ENCODE assay signal across 14 mouse cellular contexts in the genomic region with DNA sequence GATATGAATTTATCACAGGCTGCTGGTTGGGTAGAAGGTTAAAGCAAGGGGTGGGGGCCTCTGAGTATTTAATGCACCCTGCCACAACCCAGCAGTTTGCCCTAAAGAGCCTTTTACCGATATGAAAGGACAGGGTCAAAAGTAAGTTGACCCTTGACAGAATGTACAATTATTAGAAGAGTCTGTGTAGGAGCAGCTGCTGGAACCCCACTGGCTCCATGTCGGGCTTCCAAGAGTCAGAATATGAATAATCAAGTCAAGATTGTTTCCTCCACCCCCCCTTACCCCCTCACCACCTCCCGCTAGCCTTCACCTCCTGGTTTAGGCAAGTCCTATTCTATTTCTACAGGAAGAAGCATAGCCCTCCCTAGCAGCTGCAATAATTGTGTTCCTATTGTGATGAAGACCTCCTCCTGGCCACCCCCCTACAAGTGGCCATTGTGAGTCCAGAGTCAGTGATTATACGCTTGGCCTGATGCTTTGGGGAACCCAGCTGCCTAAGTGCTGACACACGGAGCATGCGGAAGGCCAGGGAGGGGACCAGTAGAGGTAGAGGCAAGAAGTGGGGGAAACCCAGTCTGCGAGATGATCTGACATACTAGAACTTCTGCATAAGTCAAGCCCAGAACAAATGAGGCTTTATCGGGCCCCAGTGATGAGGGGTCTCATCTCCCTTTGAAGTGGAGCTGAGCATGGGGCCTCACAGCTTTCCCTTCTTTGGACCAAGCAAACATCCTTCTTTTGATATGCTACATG.
DNase-seq lines count a peak whose midpoint lies in the region; ATAC-seq lines count a peak whose summit lies in the region.
"Had no signal": no experiment of that assay in that cellular context is flagged by ENCODE, and none has a peak within 500 bp of the region (broad histone marks: within the 10 kb centered on the region; RNA-seq: fewer than 3 reads in every experiment).

No protein-coding gene starts in this region.

- WGBS in forebrain, embryonic 15.5 days: 7% methylated on average over 8 of the region's 8 CpGs
- WGBS in midbrain, embryonic 12.5 days: 9% methylated on average over 8 of the region's 8 CpGs

- H3K4me2 ChIP-seq in forebrain, embryonic 15.5 days (replicated peaks): no peak overlapping the region
- peak overlapping the region; percentile 9; the same call in 1 of the 2 replicates for H3K4me2 ChIP-seq in midbrain, embryonic 12.5 days (replicated peaks)

- H3K4me1 ChIP-seq in forebrain, embryonic 15.5 days: peaks cover 11% of the 10 kb centered on the region
- H3K4me1 ChIP-seq in midbrain, embryonic 12.5 days: peaks cover 21% of the 10 kb centered on the region
- H3K4me1 ChIP-seq: heart, embryonic 10.5 days had no signal

- H3K27ac ChIP-seq in forebrain, embryonic 15.5 days (replicated peaks): no peak overlapping the region
- peak overlapping the region; percentile 42 for H3K27ac ChIP-seq in midbrain, embryonic 12.5 days (replicated peaks)
- H3K27ac ChIP-seq: heart, embryonic 10.5 days; liver, embryonic 14.5 days had no signal

- no peaks in the 10 kb centered on the region for H3K27me3 ChIP-seq in forebrain, embryonic 15.5 days
- peaks cover 54% of the 10 kb centered on the region for H3K27me3 ChIP-seq in midbrain, embryonic 12.5 days
- H3K27me3 ChIP-seq: Patski had no signal

- no peaks in the 10 kb centered on the region for H3K9me3 ChIP-seq in forebrain, embryonic 15.5 days
- no peaks in the 10 kb centered on the region for H3K9me3 ChIP-seq in midbrain, embryonic 12.5 days
- H3K9me3 ChIP-seq: heart, embryonic 10.5 days had no signal

- peak; percentile 14 to 35 for DNase-seq in layer of hippocampus, postnatal 14 days (ENCODE audit: low spot score in 2 of 2)
- no peak for DNase-seq in layer of hippocampus, adult 9-10 months (ENCODE audit: low spot score)
- peak; percentile 9 for DNase-seq in retina, postnatal 7 days (ENCODE audit: low read depth, low spot score)
- DNase-seq in urinary bladder, postnatal 14 days (ENCODE audit: low spot score): no peak
- DNase-seq in adrenal gland, adult 8-10 months: no peak
- DNase-seq: adrenal gland, postnatal 36 days; right cerebral cortex, adult 18-20 months; thymus, postnatal 25 days had no signal

- H3K4me3 ChIP-seq in forebrain, embryonic 15.5 days: no peak overlapping the region
- H3K4me3 ChIP-seq in midbrain, embryonic 12.5 days: no peak overlapping the region
- H3K4me3 ChIP-seq: heart, embryonic 10.5 days had no signal

- peak; percentile 83 for ATAC-seq in forebrain, embryonic 15.5 days (replicated peaks)
- ATAC-seq in midbrain, embryonic 12.5 days (ENCODE audit: low FRiP score, low read depth): peak; percentile 92
- ATAC-seq in megakaryocyte-erythroid progenitor cell, adult 5-6 weeks (replicated peaks; ENCODE audit: low FRiP score, low TSS enrichment, poor library complexity, severe bottlenecking): no peak
- ATAC-seq: Patski had no signal

- H3K36me3 ChIP-seq in forebrain, embryonic 15.5 days: no peaks in the 10 kb centered on the region
- no peaks in the 10 kb centered on the region for H3K36me3 ChIP-seq in midbrain, embryonic 12.5 days
- H3K36me3 ChIP-seq: heart, embryonic 10.5 days had no signal

- H3K9ac ChIP-seq in forebrain, embryonic 15.5 days (replicated peaks): no peak overlapping the region
- no peak overlapping the region for H3K9ac ChIP-seq in midbrain, embryonic 12.5 days (replicated peaks)
- H3K9ac ChIP-seq: liver, embryonic 14.5 days had no signal

Comparison
In these comparisons a context has a peak if more than half of its experiments do, and no peak if none do; other contexts are left out.
1. DNase-seq: peak in layer of hippocampus, postnatal 14 days (2 of 2) and retina, postnatal 7 days (single experiment); none in layer of hippocampus, adult 9-10 months (single experiment), urinary bladder, postnatal 14 days (single experiment) and adrenal gland, adult 8-10 months (single experiment).